Mouse (Mus musculus) embryonic fibroblast, embryonic 13.5 days (primary cell): Measurements from ENCODE around the gene Fkbp1a. TPM values are rescaled to one million over a fixed set of nuclear protein-coding genes. Genes with fewer than 3 reads are reported as not detected.

Experiments used
- H3K27ac ChIP-seq: 2 replicates; pipeline ENCODE4 v1.5.1; 2012; ENCODE audit warnings: low read length, control low read depth, inconsistent platforms; ENCODE audit not compliant: insufficient read depth
- H3K4me1 ChIP-seq: 2 replicates; pipeline ENCODE4 v1.6.1; 2011; ENCODE audit warnings: low read length; ENCODE audit not compliant: control insufficient read depth, insufficient read depth
- H3K4me3 ChIP-seq: 2 replicates; pipeline ENCODE4 v1.5.1; 2011; ENCODE audit warnings: mild to moderate bottlenecking, control low read depth, low read length; ENCODE audit not compliant: insufficient read depth
- CTCF ChIP-seq: IDR thresholded peaks from 2 replicates; pipeline ENCODE4 v1.5.1; 2011; ENCODE audit warnings: mild to moderate bottlenecking, control low read depth, low read length, moderate library complexity, borderline replicate concordance; ENCODE audit not compliant: insufficient read depth
- POLR2A ChIP-seq: IDR thresholded peaks from 2 replicates; pipeline ENCODE4 v1.6.1; 2011; ENCODE audit warnings: low read depth, mild to moderate bottlenecking, control low read depth, low read length, moderate library complexity
- polyA plus RNA-seq: library from polyadenylated mRNA; stranded (reverse); fragments of >200 nt; gene quantifications from 2 replicates; pipeline ENCODE4 v1.2.4, GENCODE M21; 2011; ENCODE audit warnings: low read depth; ENCODE audit not compliant: missing spikeins, insufficient read length

Gene Fkbp1a
- polyA plus RNA-seq, 1 experiment = 543 TPM

DNA sequence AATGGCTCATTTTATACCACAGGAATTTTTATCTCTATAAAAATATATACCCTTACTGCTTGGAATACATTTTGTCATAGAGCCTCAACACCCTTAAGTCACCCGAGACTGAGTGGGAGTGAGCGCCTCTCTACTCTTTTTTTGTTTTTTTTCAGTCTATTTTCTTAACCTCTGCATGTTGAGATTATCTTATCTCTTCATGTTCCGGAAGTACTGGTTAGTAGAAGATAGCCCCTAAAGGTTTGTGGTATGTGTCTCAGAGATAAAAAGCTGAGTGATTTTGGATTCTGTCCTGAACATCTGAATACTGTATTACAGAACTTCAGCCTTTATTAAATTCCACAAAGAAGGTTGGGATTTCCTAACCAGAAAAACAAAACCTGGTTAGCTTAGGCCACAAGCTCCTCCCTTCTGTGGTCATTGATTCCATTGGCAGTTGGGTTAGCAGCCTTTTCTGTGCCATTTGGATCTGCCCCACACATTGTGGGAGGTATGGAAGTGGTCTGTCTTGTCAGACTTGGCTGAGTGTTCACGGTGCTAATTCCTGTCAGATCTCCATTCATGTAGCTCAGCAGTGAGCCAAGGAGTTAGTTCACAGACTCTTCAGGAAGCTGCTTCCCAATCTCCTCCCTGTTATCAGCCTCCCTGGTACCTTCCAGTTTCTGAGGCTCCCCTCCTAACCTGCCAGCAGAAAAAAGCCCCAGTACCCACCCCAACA lies 17.8 kb upstream of the Fkbp1a start:
- Histone ChIP-seq H3K4me1 (peaks cover 18% of the 10 kb centered on the region), H3K4me3 (no peak overlapping the region), H3K27ac (no peak overlapping the region)
- no peak for TF ChIP-seq POLR2A
- no peak for TF ChIP-seq CTCF

DNA sequence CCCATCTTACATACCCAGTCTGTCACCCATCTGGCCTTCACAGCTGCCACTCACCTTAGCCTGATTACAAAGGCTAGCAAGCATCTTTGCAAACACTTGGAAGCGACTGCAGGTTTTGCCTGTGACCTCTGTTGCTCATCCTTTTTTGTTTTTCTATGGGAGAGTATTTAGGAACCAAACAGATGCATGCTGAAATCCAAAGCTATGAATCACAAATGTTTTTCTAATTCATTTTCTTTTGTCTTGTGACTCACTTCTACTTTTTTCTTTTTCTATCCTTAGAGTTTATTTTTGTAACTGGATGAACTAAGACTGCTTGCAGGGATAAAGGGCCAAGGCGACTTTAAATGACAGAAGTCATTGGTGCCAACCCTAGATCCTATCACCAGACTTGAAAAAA lies 16.8 kb upstream of the Fkbp1a start:
- TF ChIP-seq POLR2A = no peak
- TF ChIP-seq CTCF = no peak
- Histone ChIP-seq H3K4me3 (no peak overlapping the region), H3K4me1 (peaks cover 24% of the 10 kb centered on the region), H3K27ac (0 out of 2 replicates have a peak overlapping the region, but pooled peaks have one; percentile 14)

DNA sequence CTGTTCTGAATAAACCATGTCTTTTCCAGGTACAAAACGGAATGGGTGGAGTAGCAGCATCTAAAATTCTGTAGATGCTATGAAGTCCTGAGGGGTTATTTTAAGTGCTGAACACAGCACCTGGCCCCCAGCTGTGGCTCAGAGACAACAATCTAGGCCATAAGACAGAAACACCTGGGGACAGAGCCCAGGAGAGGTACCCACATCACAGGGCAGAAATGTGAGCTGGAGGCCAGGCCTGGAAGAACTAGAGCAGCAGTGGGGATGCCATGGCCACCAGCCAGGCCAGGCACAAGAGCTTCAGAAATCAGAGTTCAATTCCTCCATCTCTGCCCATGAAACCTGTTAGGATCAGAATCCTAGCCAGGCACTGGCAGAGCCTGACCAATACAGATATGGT lies 14.2 kb upstream of the Fkbp1a start:
- no peak for TF ChIP-seq POLR2A
- no peak overlapping the region for H3K27ac ChIP-seq
- H3K4me3 ChIP-seq = no peak overlapping the region
- peaks cover 25% of the 10 kb centered on the region for H3K4me1 ChIP-seq

DNA sequence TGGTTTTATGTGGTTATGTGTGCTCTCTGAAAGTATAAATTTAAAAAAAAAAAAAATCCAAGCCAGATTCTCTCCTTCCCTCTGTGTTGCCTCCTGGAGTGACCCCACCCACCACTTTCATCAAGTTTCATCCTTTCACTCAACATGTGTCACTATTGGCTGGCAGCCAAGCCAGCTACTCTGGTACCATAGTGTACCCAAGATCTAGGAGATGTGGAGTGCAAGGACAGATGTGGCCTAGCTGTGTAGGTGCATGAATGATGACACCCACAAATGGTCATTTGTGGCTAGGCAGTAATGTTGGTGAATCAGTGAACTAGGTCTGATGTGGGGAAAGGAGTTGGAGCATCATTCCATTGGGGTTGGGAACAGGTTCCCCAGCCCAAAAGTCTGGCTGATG lies 13.1 kb upstream of the Fkbp1a start:
- Histone ChIP-seq H3K4me3 (no peak overlapping the region), H3K27ac (no peak overlapping the region), H3K4me1 (peaks cover 25% of the 10 kb centered on the region)
- no peak for TF ChIP-seq POLR2A
- TF ChIP-seq CTCF = no peak

DNA sequence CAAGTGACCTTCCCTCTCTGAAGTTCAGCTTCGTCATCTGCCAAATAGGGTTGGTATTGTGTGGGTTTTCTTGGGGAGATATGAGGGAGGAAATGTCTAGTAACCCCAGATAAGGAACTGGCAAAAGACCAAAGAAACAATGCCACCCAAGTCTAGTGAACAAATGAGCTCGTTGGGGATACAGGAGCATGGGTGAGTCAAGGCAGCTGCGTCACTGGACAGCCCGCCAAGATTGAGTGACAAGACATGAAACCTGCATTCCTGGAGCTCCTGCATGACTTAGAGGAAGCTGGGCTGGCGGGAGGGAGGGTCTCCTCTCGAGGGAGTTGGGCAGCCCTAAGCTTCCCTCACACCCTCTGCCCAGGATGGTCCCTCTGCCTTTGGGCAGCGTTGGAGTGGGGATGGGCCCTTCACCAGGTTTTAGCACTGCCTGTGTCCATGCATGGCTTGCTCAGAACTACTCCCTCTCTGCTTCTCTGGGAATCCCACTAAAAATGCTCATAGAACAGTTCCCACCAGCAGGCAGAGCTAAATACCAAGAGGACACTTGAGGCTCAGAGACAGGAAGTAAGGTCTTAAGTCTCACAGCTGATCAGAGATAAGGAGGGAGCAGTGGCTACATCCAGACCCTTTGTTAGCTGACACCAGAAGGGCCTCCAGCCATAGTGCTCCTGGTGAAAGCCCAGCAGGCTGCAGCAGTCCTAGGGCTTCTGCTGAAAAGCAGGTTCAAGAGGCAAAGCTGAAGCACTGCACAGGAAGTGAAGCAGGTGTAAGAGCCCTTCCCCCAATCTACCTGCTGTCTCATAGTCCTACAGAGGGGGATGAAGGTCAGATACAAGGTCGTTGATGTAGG lies 11.7 kb upstream of the Fkbp1a start:
- Histone ChIP-seq H3K27ac (no peak overlapping the region), H3K4me1 (peaks cover 22% of the 10 kb centered on the region), H3K4me3 (no peak overlapping the region)
- TF ChIP-seq POLR2A = no peak
- no peak for TF ChIP-seq CTCF

DNA sequence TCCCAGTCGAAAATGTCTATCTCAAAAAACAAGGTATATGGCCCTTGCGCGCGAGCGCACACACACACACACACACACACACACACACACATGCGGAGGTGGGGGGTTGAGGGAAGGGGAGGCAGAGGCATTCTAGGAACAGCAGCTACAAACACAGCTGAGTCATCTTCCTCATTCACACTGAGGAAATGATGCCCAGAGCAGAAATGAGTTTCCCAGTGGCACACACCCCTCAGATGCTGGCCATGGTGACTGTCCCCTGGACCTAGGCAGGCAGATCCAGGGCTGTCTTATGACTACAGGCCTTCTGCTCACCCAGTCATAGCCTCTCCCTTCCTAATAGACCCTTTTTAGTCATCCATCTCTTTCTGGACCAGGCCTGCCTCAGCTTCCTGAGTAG lies 8.7 kb upstream of the Fkbp1a start:
- Histone ChIP-seq H3K4me3 (no peak overlapping the region), H3K27ac (no peak overlapping the region), H3K4me1 (peaks cover 14% of the 10 kb centered on the region)
- TF ChIP-seq POLR2A (no peak), CTCF (no peak)

DNA sequence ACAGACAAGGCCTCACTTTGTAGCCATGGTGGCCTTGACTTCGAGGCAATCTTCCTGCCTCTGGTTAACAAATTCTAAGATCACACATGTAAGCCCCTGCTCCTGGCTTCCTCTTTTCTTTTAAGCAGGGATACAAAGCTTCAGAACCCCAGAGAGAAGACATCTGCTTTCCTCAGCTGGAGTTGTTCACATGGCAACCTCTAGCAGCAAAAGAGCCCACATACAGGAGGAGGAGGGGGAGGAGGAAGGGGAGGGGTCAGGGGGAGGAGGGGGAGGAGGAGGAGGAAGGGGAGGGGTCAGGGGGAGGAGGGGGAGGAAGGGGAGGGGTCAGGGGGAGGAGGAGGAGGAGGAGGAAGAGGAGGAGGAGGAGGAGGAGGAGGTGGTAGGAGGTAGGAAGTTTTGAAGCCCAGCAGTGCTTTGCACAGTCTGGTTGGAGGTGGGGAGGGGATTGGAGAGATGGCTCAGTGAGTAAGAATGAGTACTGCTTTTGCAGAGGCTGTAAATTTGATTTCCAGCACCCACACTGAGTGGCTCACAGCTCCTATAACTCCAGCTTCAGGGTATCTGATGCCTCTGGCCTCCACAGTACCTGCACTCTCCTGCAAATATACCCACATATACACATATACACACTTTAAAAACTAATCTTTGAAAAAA lies 6.2 kb upstream of the Fkbp1a start:
- TF ChIP-seq CTCF (no peak), POLR2A (no peak)
- Histone ChIP-seq H3K27ac (no peak overlapping the region), H3K4me1 (peaks cover 3% of the 10 kb centered on the region; the same call in 1 of the 2 replicates), H3K4me3 (no peak overlapping the region)

DNA sequence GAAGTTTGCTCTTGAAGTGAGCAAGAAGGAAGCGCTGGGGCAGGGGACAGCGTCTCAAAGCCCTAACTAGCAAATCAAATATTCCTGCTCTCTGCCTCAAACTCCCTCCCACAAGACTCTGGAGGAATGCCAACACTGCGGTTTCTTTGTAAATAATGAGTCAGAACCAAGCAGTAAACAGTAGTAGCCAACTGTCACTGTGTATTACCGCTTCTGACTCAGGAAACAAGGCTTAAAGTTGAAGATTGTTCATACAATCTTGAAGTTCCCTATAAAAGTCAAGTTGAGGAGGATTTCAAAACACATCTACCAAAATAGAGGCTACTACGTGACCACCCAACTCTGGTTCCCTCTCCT lies 5.7 kb upstream of the Fkbp1a start:
- no peak overlapping the region for H3K27ac ChIP-seq
- TF ChIP-seq CTCF = no peak
- TF ChIP-seq POLR2A = no peak
- H3K4me1 ChIP-seq = peaks cover 3% of the 10 kb centered on the region; the same call in 1 of the 2 replicates
- no peak overlapping the region for H3K4me3 ChIP-seq

DNA sequence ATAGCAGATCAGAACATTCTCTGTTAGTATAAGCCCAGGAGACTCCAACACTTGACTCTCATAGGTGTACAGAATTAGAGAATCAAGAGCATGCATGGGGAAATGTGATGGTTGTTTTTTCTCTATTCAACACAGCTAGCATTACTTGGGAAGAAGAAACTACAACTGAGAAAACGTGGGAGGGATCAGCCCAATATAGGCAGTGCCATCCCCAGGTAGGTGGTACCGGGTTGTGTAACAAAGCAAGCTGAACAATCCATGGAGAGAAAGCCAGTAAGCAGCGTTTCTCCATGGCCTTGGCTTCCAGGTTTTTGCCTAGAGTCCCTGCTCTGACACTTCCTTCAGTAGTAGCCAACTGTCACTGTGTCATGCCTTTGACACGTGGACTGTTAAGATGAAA lies 3.6 kb upstream of the Fkbp1a start:
- no peak overlapping the region for H3K4me3 ChIP-seq
- TF ChIP-seq POLR2A (no peak), CTCF (no peak)

DNA sequence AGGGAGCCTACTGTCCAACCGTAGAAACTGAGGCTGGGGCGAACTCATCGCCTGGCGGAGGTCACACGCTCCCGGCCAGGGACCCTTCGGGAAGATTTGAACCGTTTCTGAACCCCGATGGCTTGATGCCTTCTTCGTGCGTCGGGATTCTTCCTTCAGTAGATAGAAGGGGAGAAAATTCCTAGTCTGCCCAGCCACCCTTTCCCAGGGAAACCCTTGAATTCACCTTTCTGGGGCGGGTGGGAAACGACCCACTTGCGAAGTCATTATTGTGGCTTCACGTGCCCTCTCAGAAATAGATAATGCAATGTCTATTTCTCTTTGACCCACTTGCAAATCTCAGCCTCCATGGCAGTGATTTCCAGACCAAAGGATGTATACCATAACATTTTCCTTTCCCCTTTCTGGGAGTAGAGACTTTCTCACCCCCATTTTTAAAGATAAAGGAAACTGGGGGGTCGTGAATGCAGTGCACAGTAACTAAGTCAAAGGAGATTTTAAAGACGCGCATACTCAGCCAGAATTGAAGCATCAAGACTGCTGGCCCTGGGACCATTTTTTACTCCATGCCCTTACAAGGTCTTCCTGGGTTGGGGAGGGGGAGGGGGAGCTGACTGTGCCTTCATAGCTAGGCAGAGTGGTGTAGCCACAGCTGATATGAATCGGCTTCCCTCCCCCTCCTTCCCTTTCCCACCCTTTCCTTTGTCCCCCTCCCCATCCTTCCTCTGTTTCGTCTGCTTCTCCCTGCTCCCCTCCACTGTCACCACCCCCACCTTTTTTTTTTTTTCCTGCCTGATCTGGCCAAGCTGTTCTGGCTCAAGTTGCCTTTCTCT lies 996 bp downstream of the Fkbp1a start:
- Histone ChIP-seq H3K4me1 (peaks cover 8% of the 10 kb centered on the region; the same call in 1 of the 2 replicates), H3K4me3 (peak overlapping the region; percentile 98), H3K27ac (peak overlapping the region; percentile 94)
- peak; percentile 46 for TF ChIP-seq POLR2A
- TF ChIP-seq CTCF = no peak

More for the DNA sequence above, 3.6 kb upstream of the Fkbp1a start:
- peaks cover 3% of the 10 kb centered on the region; the same call in 1 of the 2 replicates for H3K4me1 ChIP-seq
- no peak overlapping the region for H3K27ac ChIP-seq
